Mouse (Mus musculus) right cerebral cortex, postnatal 36 days (tissue): ENCODE results near the gene Thrsp.

Source experiments
- DNase-seq, 2 experiments: peaks; one replicate each; pipeline ENCODE4 v3.0.0; 2022; ENCODE audit warnings: low spot score in 2 of 2, mixed read lengths in 1 of 2

The Thrsp gene

GRCm38 (mm10) chr7:97416473-97416872, 1.1 kb downstream of the Thrsp start:
- no peak for DNase-seq

- no peak for DNase-seq
Measured at GRCm38 (mm10) chr7:97414915-97415687, 2.4 kb downstream of the Thrsp start.

- no peak for DNase-seq
Measured at GRCm38 (mm10) chr7:97414426-97414825, 3.1 kb downstream of the Thrsp start.

- no peak for DNase-seq
Measured at GRCm38 (mm10) chr7:97413981-97414380, 3.5 kb downstream of the Thrsp start.

GRCm38 (mm10) chr7:97411575-97411974, 6.0 kb downstream of the Thrsp start:
- DNase-seq, result no peak

GRCm38 (mm10) chr7:97411106-97411505, 6.4 kb downstream of the Thrsp start:
- DNase-seq, result no peak

GRCm38 (mm10) chr7:97407145-97407544, 10.4 kb downstream of the Thrsp start:
- DNase-seq, result no peak

GRCm38 (mm10) chr7:97399960-97400715, 17.4 kb downstream of the Thrsp start, which contains the start of gene Ndufc2:
Gene Ndufc2 (plus strand): TSS chr7:97400003.
- peak; percentile 48 to 70 for DNase-seq

GRCm38 (mm10) chr7:97398943-97399342, 18.6 kb downstream of the Thrsp start:
- DNase-seq, result no peak

GRCm38 (mm10) chr7:97394375-97394774, 23.2 kb downstream of the Thrsp start:
- DNase-seq, result no peak

- no peak for DNase-seq
Measured at GRCm38 (mm10) chr7:97392079-97392445, 25.5 kb downstream of the Thrsp start.

GRCm38 (mm10) chr7:97391293-97392078, 26.0 kb downstream of the Thrsp start:
- no peak for DNase-seq

GRCm38 (mm10) chr7:97388541-97388940, 29.0 kb downstream of the Thrsp start:
- DNase-seq, result no peak

- no peak for DNase-seq
Measured at GRCm38 (mm10) chr7:97387561-97388147, 29.9 kb downstream of the Thrsp start.

- DNase-seq, result peak; percentile 70 to 84
Measured at GRCm38 (mm10) chr7:97386806-97387370, 30.6 kb downstream of the Thrsp start.

- peak; percentile 20 to 22 for DNase-seq
Measured at GRCm38 (mm10) chr7:97386106-97386805, 31.3 kb downstream of the Thrsp start.

- no peak for DNase-seq
Measured at GRCm38 (mm10) chr7:97383496-97384132, 33.9 kb downstream of the Thrsp start.

GRCm38 (mm10) chr7:97382661-97383060, 34.9 kb downstream of the Thrsp start:
- no peak for DNase-seq

- no peak for DNase-seq
Measured at GRCm38 (mm10) chr7:97380500-97381123, 36.9 kb downstream of the Thrsp start.

GRCm38 (mm10) chr7:97379304-97379703, 38.2 kb downstream of the Thrsp start:
- DNase-seq, result no peak
